Mouse (Mus musculus): Measurements from ENCODE around the gene Lbr.
"Not testable (repeated sequence)": the region's sequence is repeated elsewhere in the genome, so short reads cannot be mapped to it uniquely, and the experiment has no call there.

Gene Lbr

GRCm38 (mm10) chr1:181789952-181790351 is 52.9 kb downstream of the Lbr start:
- DNase-seq (ENCODE audit: extremely low read depth, low read depth, low spot score), result no peak

- not testable (repeated sequence) for DNase-seq (ENCODE audit: extremely low read depth, low read depth, low spot score)
Measured at GRCm38 (mm10) chr1:181782600-181782999, 60.2 kb downstream of the Lbr start.

GRCm38 (mm10) chr1:181776541-181776940 is 66.3 kb downstream of the Lbr start:
- no peak for DNase-seq (ENCODE audit: extremely low read depth, low read depth, low spot score)

GRCm38 (mm10) chr1:181771871-181772270 is 71.0 kb downstream of the Lbr start:
- DNase-seq (ENCODE audit: extremely low read depth, low read depth, low spot score), result no peak

GRCm38 (mm10) chr1:181769392-181769791 is 73.5 kb downstream of the Lbr start:
- no peak for DNase-seq (ENCODE audit: extremely low read depth, low read depth, low spot score)
